Comparison of ENCODE assay signal across 20 mouse cellular contexts in genomic region chr2:147188871-147189545, GRCm38 (mm10). TPM values are rescaled to one million over a fixed set of nuclear protein-coding genes. Genes with fewer than 3 reads are reported as not detected.
DNase-seq lines count a peak whose midpoint lies in the region; ATAC-seq lines count a peak whose summit lies in the region.
"Had no signal": no experiment of that assay in that cellular context is flagged by ENCODE, and none has a peak within 500 bp of the region (broad histone marks: within the 10 kb centered on the region; RNA-seq: fewer than 3 reads in every experiment).

No protein-coding gene starts in this region.

- H3K9ac ChIP-seq in forebrain, embryonic 16.5 days (replicated peaks; ENCODE audit: low read depth, low read length) = no peak overlapping the region
- no peak overlapping the region for H3K9ac ChIP-seq in midbrain, embryonic 12.5 days (replicated peaks)
- H3K9ac ChIP-seq in neural tube, embryonic 15.5 days (replicated peaks) = no peak overlapping the region
- H3K9ac ChIP-seq: heart, embryonic 13.5 days; limb, embryonic 12.5 days; liver, embryonic 14.5 days had no signal

- WGBS in forebrain, embryonic 10.5 days = 2% methylated on average over 11 of the region's 11 CpGs
- 8% methylated on average over 11 of the region's 11 CpGs for WGBS in forebrain, embryonic 16.5 days
- 2% methylated on average over 11 of the region's 11 CpGs for WGBS in midbrain, embryonic 12.5 days
- WGBS in neural tube, embryonic 15.5 days = 4% methylated on average over 11 of the region's 11 CpGs

- H3K4me1 ChIP-seq in forebrain, embryonic 10.5 days = peaks cover 72% of the 10 kb centered on the region
- peaks cover 28% of the 10 kb centered on the region for H3K4me1 ChIP-seq in forebrain, embryonic 16.5 days (replicated peaks; ENCODE audit: control insufficient read depth, insufficient read depth, low read length)
- peaks cover 42% of the 10 kb centered on the region for H3K4me1 ChIP-seq in midbrain, embryonic 12.5 days
- peaks cover 26% of the 10 kb centered on the region for H3K4me1 ChIP-seq in neural tube, embryonic 15.5 days

- no peak for ATAC-seq in forebrain, embryonic 16.5 days
- ATAC-seq in midbrain, embryonic 12.5 days (ENCODE audit: low FRiP score, low read depth) = no peak
- ATAC-seq in neural tube, embryonic 15.5 days (ENCODE audit: low FRiP score) = no peak
- ATAC-seq in megakaryocyte, adult 5-6 weeks (ENCODE audit: poor library complexity, severe bottlenecking) = no peak
- ATAC-seq: activated CD4-positive, CD25-positive, alpha-beta regulatory T cell, adult 4 months; intestine, embryonic 16.5 days had no signal

- H3K9me3 ChIP-seq in forebrain, embryonic 10.5 days = no peaks in the 10 kb centered on the region
- no peaks in the 10 kb centered on the region for H3K9me3 ChIP-seq in forebrain, embryonic 16.5 days (ENCODE audit: control insufficient read depth, low read length)
- H3K9me3 ChIP-seq in midbrain, embryonic 12.5 days = no peaks in the 10 kb centered on the region
- no peaks in the 10 kb centered on the region for H3K9me3 ChIP-seq in neural tube, embryonic 15.5 days (replicated peaks)
- H3K9me3 ChIP-seq: heart, embryonic 13.5 days; limb, embryonic 12.5 days had no signal

- peak overlapping the region; percentile 19; the same call in 1 of the 2 replicates for H3K4me3 ChIP-seq in forebrain, embryonic 10.5 days
- H3K4me3 ChIP-seq in forebrain, embryonic 16.5 days (replicated peaks; ENCODE audit: low read length) = no peak overlapping the region
- H3K4me3 ChIP-seq in midbrain, embryonic 12.5 days = peak overlapping the region; percentile 18; the same call in 1 of the 2 replicates
- H3K4me3 ChIP-seq in neural tube, embryonic 15.5 days (replicated peaks) = no peak overlapping the region
- H3K4me3 ChIP-seq: heart, embryonic 13.5 days; limb, embryonic 12.5 days had no signal

- H3K27me3 ChIP-seq in forebrain, embryonic 10.5 days (ENCODE audit: poor library complexity, severe bottlenecking) = peaks cover 100% of the 10 kb centered on the region
- H3K27me3 ChIP-seq in forebrain, embryonic 16.5 days (replicated peaks; ENCODE audit: control insufficient read depth, insufficient read depth, low read length) = peaks cover 87% of the 10 kb centered on the region
- H3K27me3 ChIP-seq in midbrain, embryonic 12.5 days = peaks cover 97% of the 10 kb centered on the region
- peaks cover 93% of the 10 kb centered on the region for H3K27me3 ChIP-seq in neural tube, embryonic 15.5 days (replicated peaks)

- H3K27ac ChIP-seq in forebrain, embryonic 10.5 days = peak overlapping the region; percentile 67; the same call in 1 of the 2 replicates
- no peak overlapping the region for H3K27ac ChIP-seq in forebrain, embryonic 16.5 days (ENCODE audit: low read length)
- peak overlapping the region; percentile 54; the same call in 1 of the 2 replicates for H3K27ac ChIP-seq in midbrain, embryonic 12.5 days (replicated peaks)
- 0 out of 2 replicates have a peak overlapping the region, but pooled peaks have one; percentile 25 for H3K27ac ChIP-seq in neural tube, embryonic 15.5 days (replicated peaks)
- H3K27ac ChIP-seq: heart, embryonic 13.5 days; limb, embryonic 12.5 days; liver, embryonic 14.5 days; stomach, postnatal 0 days had no signal

- no peak overlapping the region for H3K4me2 ChIP-seq in forebrain, embryonic 16.5 days (ENCODE audit: low read length)
- H3K4me2 ChIP-seq in midbrain, embryonic 12.5 days (replicated peaks) = peak overlapping the region; percentile 26
- H3K4me2 ChIP-seq in neural tube, embryonic 15.5 days = peak overlapping the region; percentile 9; the same call in 1 of the 2 replicates
- H3K4me2 ChIP-seq: heart, embryonic 13.5 days; limb, embryonic 12.5 days had no signal

- DNase-seq in forebrain, embryonic 10.5 days (ENCODE audit: extremely low spot score, low spot score) = peak; percentile 43
- DNase-seq in retina, embryonic 14.5 days (ENCODE audit: low spot score) = peak; percentile 5
- no peak for DNase-seq in retina, postnatal 1 day
- no peak for DNase-seq in adipocyte (ENCODE audit: low spot score)
- DNase-seq: gastrocnemius, postnatal 36 days; heart, postnatal 36 days; right cerebral cortex, postnatal 25 days had no signal

- no peaks in the 10 kb centered on the region for H3K36me3 ChIP-seq in forebrain, embryonic 10.5 days (replicated peaks)
- no peaks in the 10 kb centered on the region for H3K36me3 ChIP-seq in forebrain, embryonic 16.5 days (ENCODE audit: control insufficient read depth, insufficient read depth)
- H3K36me3 ChIP-seq in midbrain, embryonic 12.5 days = no peaks in the 10 kb centered on the region
- no peaks in the 10 kb centered on the region for H3K36me3 ChIP-seq in neural tube, embryonic 15.5 days
- H3K36me3 ChIP-seq: heart, embryonic 13.5 days; limb, embryonic 12.5 days had no signal

RNA-seq across cellular contexts. Expression of gene Nkx2-2, which starts 5.0 kb away (rescaled TPM):
- 2.8 and 4.1 TPM in 2 replicates for polyA plus RNA-seq in forebrain, embryonic 10.5 days (2016; fragmentation: Nextera tagmentation; extraction: Ambion mirVana)
- polyA plus RNA-seq in forebrain, embryonic 16.5 days (2015; fragmentation: Nextera tagmentation; extraction: Ambion mirVana) = 1.2 and 1.4 TPM in 2 replicates
- 9.3 and 14.2 TPM in 2 replicates for polyA plus RNA-seq in midbrain, embryonic 12.5 days (2016; fragmentation: Nextera tagmentation; extraction: Ambion mirVana)
- 5.0 and 5.4 TPM in 2 replicates for polyA plus RNA-seq in neural tube, embryonic 15.5 days (2015; fragmentation: Nextera tagmentation; extraction: Ambion mirVana)
- not detected in 2 replicates for total RNA-seq in megakaryocyte, adult 5-6 weeks (2015)
- total RNA-seq in megakaryocyte, adult 5-6 weeks (2017) = not detected in 2 replicates
- total RNA-seq: CH12.LX; gastrocnemius, postnatal 36 days; heart, postnatal 36 days had no signal
- polyA plus RNA-seq: activated CD4-positive, CD25-positive, alpha-beta regulatory T cell, adult 4 months; heart, embryonic 13.5 days; kidney, embryonic 16.5 days; limb, embryonic 12.5 days; lung, embryonic 16.5 days had no signal

Comparison
In these comparisons a context has a peak if more than half of its experiments do, and no peak if none do; other contexts are left out.
1. DNase-seq: peak in forebrain, embryonic 10.5 days (single experiment) and retina, embryonic 14.5 days (single experiment); none in retina, postnatal 1 day (single experiment) and adipocyte (single experiment).
2. H3K4me3 ChIP-seq: peak in forebrain, embryonic 10.5 days (single experiment) and midbrain, embryonic 12.5 days (single experiment); none in forebrain, embryonic 16.5 days (single experiment) and neural tube, embryonic 15.5 days (single experiment).